In the genomic region with DNA sequence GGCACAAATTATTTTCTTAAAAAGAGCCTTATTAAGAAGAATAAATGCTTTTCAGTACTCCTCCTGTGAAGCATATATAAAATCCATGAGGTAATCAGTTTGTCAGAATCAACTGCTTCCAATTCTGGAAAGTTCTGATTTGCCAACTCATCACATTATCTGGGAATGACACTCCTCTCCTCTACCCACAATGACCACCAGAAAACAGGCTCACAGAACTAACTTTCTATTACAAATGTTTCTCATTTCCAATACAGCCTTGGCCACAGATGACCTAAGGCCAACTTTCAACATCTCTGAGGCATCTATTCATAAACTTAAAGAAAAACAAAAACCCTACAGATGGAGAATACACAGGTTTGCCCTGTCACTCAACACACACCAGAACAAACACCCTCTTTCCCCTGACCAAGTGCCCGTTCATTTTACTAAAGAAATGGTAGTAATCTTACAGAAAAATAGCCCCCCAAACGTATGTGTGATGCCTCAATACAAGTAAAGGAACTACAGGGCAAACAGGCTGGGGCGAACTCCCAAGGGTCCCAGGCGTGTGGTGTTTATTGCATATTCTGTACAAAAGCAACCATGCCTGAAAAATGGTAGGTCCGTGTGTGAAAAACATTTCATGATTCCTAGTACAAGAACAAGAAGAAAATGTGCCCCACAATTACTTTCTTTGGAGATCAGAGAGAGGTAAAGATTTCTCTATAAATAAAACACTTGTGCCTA, we compare ENCODE assay signal across 8 mouse cellular contexts. TPM values are rescaled to one million over a fixed set of nuclear protein-coding genes. Genes with fewer than 3 reads are reported as not detected.
A peak's percentile ranks its signal among the peaks of the same experiment; 100 is the strongest.
DNase-seq lines count a peak whose midpoint lies in the region; ATAC-seq lines count a peak whose summit lies in the region.

No protein-coding gene starts in this region.

- H3K9me3 ChIP-seq in heart, embryonic 10.5 days = no peaks in the 10 kb centered on the region
- H3K9me3 ChIP-seq in hindbrain, embryonic 11.5 days (ENCODE audit: control insufficient read depth, low read length) = no peaks in the 10 kb centered on the region
- H3K9me3 ChIP-seq in midbrain, embryonic 12.5 days = no peaks in the 10 kb centered on the region

- peak overlapping the region; percentile 57 for H3K4me2 ChIP-seq in hindbrain, embryonic 11.5 days (replicated peaks; ENCODE audit: low read depth, low read length)
- peak overlapping the region; percentile 63 for H3K4me2 ChIP-seq in midbrain, embryonic 12.5 days (replicated peaks)

- H3K27me3 ChIP-seq in heart, embryonic 10.5 days (ENCODE audit: insufficient read depth, poor library complexity, severe bottlenecking) = peaks cover 15% of the 10 kb centered on the region; the same call in 1 of the 2 replicates
- H3K27me3 ChIP-seq in hindbrain, embryonic 11.5 days (ENCODE audit: control insufficient read depth, insufficient read depth, low read length) = no peaks in the 10 kb centered on the region
- H3K27me3 ChIP-seq in midbrain, embryonic 12.5 days = no peaks in the 10 kb centered on the region

- no peak for ATAC-seq in hindbrain, embryonic 11.5 days (ENCODE audit: low FRiP score)
- no peak for ATAC-seq in midbrain, embryonic 12.5 days (ENCODE audit: low FRiP score, low read depth)
- ATAC-seq in granulocyte monocyte progenitor cell, adult 5-6 weeks (replicated peaks; ENCODE audit: poor library complexity, severe bottlenecking) = no peak

- 30% methylated on average over 5 of the region's 5 CpGs for WGBS in heart, embryonic 10.5 days
- WGBS in hindbrain, embryonic 11.5 days = 15% methylated on average over 5 of the region's 5 CpGs
- 17% methylated on average over 5 of the region's 5 CpGs for WGBS in midbrain, embryonic 12.5 days

- peak overlapping the region; percentile 87 for H3K4me3 ChIP-seq in heart, embryonic 10.5 days
- H3K4me3 ChIP-seq in hindbrain, embryonic 11.5 days (ENCODE audit: low read depth, low read length) = peak overlapping the region; percentile 44
- peak overlapping the region; percentile 41 for H3K4me3 ChIP-seq in midbrain, embryonic 12.5 days

- peaks cover 31% of the 10 kb centered on the region for H3K36me3 ChIP-seq in heart, embryonic 10.5 days
- peaks cover 6% of the 10 kb centered on the region; the same call in 1 of the 2 replicates for H3K36me3 ChIP-seq in hindbrain, embryonic 11.5 days (ENCODE audit: control insufficient read depth, insufficient read depth, low read length)
- H3K36me3 ChIP-seq in midbrain, embryonic 12.5 days = peaks cover 14% of the 10 kb centered on the region

- H3K4me1 ChIP-seq in heart, embryonic 10.5 days = peaks cover 52% of the 10 kb centered on the region
- H3K4me1 ChIP-seq in hindbrain, embryonic 11.5 days (replicated peaks; ENCODE audit: control insufficient read depth, insufficient read depth, low read length) = peaks cover 5% of the 10 kb centered on the region; the same call in 1 of the 2 replicates
- peaks cover 59% of the 10 kb centered on the region for H3K4me1 ChIP-seq in midbrain, embryonic 12.5 days

- peak overlapping the region; percentile 46 for H3K9ac ChIP-seq in hindbrain, embryonic 11.5 days (ENCODE audit: low read depth, low read length)
- H3K9ac ChIP-seq in midbrain, embryonic 12.5 days (replicated peaks) = peak overlapping the region; percentile 57

- DNase-seq in heart, embryonic 10.5 days (ENCODE audit: low spot score) = no peak
- DNase-seq in heart, postnatal 25 days (ENCODE audit: low spot score) = no peak
- DNase-seq in adipocyte (ENCODE audit: low spot score) = peak; percentile 78
- peak; percentile 28 for DNase-seq in hindbrain, embryonic 11.5 days (ENCODE audit: low spot score)
- DNase-seq in frontal cortex, postnatal 10 days (ENCODE audit: low spot score in 2 of 2) = no peak
- DNase-seq in thymus, postnatal 25 days = no peak

- peak overlapping the region; percentile 95 for H3K27ac ChIP-seq in heart, embryonic 10.5 days
- peak overlapping the region; percentile 36; the same call in 1 of the 2 replicates for H3K27ac ChIP-seq in hindbrain, embryonic 11.5 days (ENCODE audit: low read depth, low read length)
- H3K27ac ChIP-seq in midbrain, embryonic 12.5 days (replicated peaks) = peak overlapping the region; percentile 39; the same call in 1 of the 2 replicates

- intact Hi-C loops in heart, postnatal 25 days (cut with DNase I) = loop anchor here (1.0 to 10.0 kb wide), 5 partner anchors 23 to 598 kb away; no protein-coding TSS in a partner anchor

RNA-seq across cellular contexts. Expression of a gene that starts 5.6 kb away (rescaled TPM):
- 10.0 and 12.5 TPM in 2 replicates for polyA plus RNA-seq in heart, embryonic 10.5 days (2016; fragmentation: Nextera tagmentation; extraction: Ambion mirVana)
- total RNA-seq in heart, postnatal 25 days (2021) = 10 to 100 TPM; 44.3 to 49.7 TPM
- 7.4 and 8.7 TPM in 2 replicates for polyA plus RNA-seq in hindbrain, embryonic 11.5 days (2014; fragmentation: Nextera tagmentation; extraction: Ambion mirVana)
- polyA plus RNA-seq in midbrain, embryonic 12.5 days (2016; fragmentation: Nextera tagmentation; extraction: Ambion mirVana) = 11.5 and 11.7 TPM in 2 replicates
- not detected in 2 replicates for total RNA-seq in granulocyte monocyte progenitor cell, adult 5-6 weeks (2014; fragmentation: Nextera tagmentation)
- not detected in 2 replicates for total RNA-seq in granulocyte monocyte progenitor cell, adult 5-6 weeks (2017)

RNA-seq across cellular contexts. Expression of a gene that starts 30.6 kb away (rescaled TPM):
- 11.0 and 12.4 TPM in 2 replicates for polyA plus RNA-seq in heart, embryonic 10.5 days (2016; fragmentation: Nextera tagmentation; extraction: Ambion mirVana)
- 10 to 100 TPM; 10.2 TPM for total RNA-seq in heart, postnatal 25 days (2021)
- polyA plus RNA-seq in hindbrain, embryonic 11.5 days (2014; fragmentation: Nextera tagmentation; extraction: Ambion mirVana) = 7.1 and 7.3 TPM in 2 replicates
- polyA plus RNA-seq in midbrain, embryonic 12.5 days (2016; fragmentation: Nextera tagmentation; extraction: Ambion mirVana) = 9.0 and 10.2 TPM in 2 replicates
- total RNA-seq in granulocyte monocyte progenitor cell, adult 5-6 weeks (2014; fragmentation: Nextera tagmentation) = 12.1 and 17.7 TPM in 2 replicates
- total RNA-seq in granulocyte monocyte progenitor cell, adult 5-6 weeks (2017) = 16.7 and 17.3 TPM in 2 replicates

RNA-seq across cellular contexts. Expression of a gene that starts 52.7 kb away (rescaled TPM):
- polyA plus RNA-seq in heart, embryonic 10.5 days (2016; fragmentation: Nextera tagmentation; extraction: Ambion mirVana) = 28.0 and 32.2 TPM in 2 replicates
- total RNA-seq in heart, postnatal 25 days (2021) = not detected
- polyA plus RNA-seq in hindbrain, embryonic 11.5 days (2014; fragmentation: Nextera tagmentation; extraction: Ambion mirVana) = 31.1 and 32.8 TPM in 2 replicates
- 24.9 and 26.4 TPM in 2 replicates for polyA plus RNA-seq in midbrain, embryonic 12.5 days (2016; fragmentation: Nextera tagmentation; extraction: Ambion mirVana)
- total RNA-seq in granulocyte monocyte progenitor cell, adult 5-6 weeks (2014; fragmentation: Nextera tagmentation) = not detected in 2 replicates
- total RNA-seq in granulocyte monocyte progenitor cell, adult 5-6 weeks (2017) = not detected in 2 replicates

Comparison
In these comparisons a context has a peak if more than half of its experiments do, and no peak if none do; other contexts are left out.
1. DNase-seq: peak in adipocyte (single experiment) and hindbrain, embryonic 11.5 days (single experiment); none in heart, embryonic 10.5 days (single experiment), heart, postnatal 25 days (single experiment), frontal cortex, postnatal 10 days (0 of 2) and thymus, postnatal 25 days (single experiment).
2. H3K27ac ChIP-seq: peak in every context shown above with its lines; median percentile 95 in heart, embryonic 10.5 days; 39 in midbrain, embryonic 12.5 days; 36 in hindbrain, embryonic 11.5 days.
3. Peak in every context shown above with its lines, with median percentiles within 50 percentile points of each other: H3K4me3 ChIP-seq.